Mouse (Mus musculus): ENCODE measurements around the gene Col23a1. TPM values are rescaled to one million over a fixed set of nuclear protein-coding genes. Genes with fewer than 3 reads are reported as not detected.

Col23a1 gene
- polyA plus RNA-seq, 1 experiment, result 10.3 TPM

DNA sequence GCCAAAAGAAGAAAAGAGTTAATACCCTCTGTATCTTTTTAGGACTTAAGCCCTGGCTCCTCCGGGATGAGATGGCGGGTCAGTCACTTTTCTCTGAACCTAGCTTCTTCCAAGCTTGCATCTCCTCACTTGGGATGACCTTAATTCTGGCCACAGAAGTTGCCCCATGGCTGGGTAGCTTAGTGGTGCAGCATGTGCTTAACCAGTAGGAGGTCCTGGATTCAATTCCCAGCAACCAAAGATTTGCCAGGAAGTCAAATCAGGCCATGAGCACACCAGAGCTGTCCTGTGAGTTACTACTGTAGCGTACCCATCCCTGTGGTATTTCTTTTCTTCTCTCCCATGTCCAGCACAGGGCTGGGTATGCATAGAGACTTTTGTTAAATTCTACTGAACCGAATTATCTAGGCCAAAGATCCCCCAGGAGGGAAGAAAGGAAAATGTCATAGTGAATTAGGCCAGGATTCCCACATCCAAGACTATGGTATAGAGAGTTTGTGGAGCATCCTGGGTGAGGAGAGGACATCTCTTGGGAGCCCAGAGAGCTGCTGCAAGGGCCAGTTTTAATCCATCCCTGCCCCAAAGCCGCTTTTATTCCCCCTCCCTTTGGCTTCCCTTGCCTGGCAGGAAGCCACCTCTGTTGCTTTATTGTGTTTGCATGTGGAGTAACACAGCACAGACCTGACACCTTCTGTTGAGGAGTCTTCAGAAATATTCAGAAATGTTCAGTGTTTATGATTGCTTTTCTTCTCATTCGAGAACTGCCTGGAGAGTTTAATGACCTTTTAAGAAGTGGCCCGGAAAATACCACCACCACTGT lies 26.5 kb downstream of the Col23a1 start:
- H3K4me2 ChIP-seq (ENCODE audit: low read depth), result no peak overlapping the region
- H3K36me3 ChIP-seq (ENCODE audit: control insufficient read depth, insufficient read depth), result no peaks in the 10 kb centered on the region
- H3K79me2 ChIP-seq (ENCODE audit: control insufficient read depth, insufficient read depth), result no peaks in the 10 kb centered on the region
- H3K4me3 ChIP-seq, result no peak overlapping the region
- TF ChIP-seq TCF3 (IDR thresholded peaks at IDR 0.05; ENCODE audit: insufficient read length, low read depth) (no peak), POLR2AphosphoS2 (IDR thresholded peaks at IDR 0.05; ENCODE audit: insufficient read length, low read depth) (no peak), MYOG (IDR thresholded peaks at IDR 0.05; ENCODE audit: control insufficient read depth in 1 of 3, insufficient read depth in 1 of 3, insufficient read length in 2 of 3, low read depth in 2 of 3) (no peak), REST (IDR thresholded peaks at IDR 0.05; ENCODE audit: insufficient read depth, insufficient read length) (no peak), E2F4 (IDR thresholded peaks at IDR 0.05; ENCODE audit: insufficient read depth) (no peak), USF1 (IDR thresholded peaks at IDR 0.05; ENCODE audit: low read depth) (no peak), CEBPB (IDR thresholded peaks at IDR 0.05; ENCODE audit: insufficient read depth, poor library complexity, severe bottlenecking) (no peak), SRF (IDR thresholded peaks at IDR 0.05; ENCODE audit: control insufficient read depth, insufficient read length, low read depth) (no peak), POLR2A (IDR thresholded peaks at IDR 0.05; ENCODE audit: insufficient read length, low read depth) (no peak), MAX (IDR thresholded peaks at IDR 0.05; ENCODE audit: low read depth) (no peak), TCF12 (IDR thresholded peaks at IDR 0.05; ENCODE audit: insufficient read depth, poor library complexity, severe bottlenecking) (no peak), MYOD1 (IDR thresholded peaks at IDR 0.05; ENCODE audit: control insufficient read depth in 1 of 3, insufficient read length in 2 of 3, low read depth in 2 of 3) (no peak)
- no peak overlapping the region for H3ac ChIP-seq (ENCODE audit: control insufficient read depth, insufficient read length)
- H3K27me3 ChIP-seq (ENCODE audit: control insufficient read depth, insufficient read depth, insufficient read length), result peaks cover 2% of the 10 kb centered on the region

DNA sequence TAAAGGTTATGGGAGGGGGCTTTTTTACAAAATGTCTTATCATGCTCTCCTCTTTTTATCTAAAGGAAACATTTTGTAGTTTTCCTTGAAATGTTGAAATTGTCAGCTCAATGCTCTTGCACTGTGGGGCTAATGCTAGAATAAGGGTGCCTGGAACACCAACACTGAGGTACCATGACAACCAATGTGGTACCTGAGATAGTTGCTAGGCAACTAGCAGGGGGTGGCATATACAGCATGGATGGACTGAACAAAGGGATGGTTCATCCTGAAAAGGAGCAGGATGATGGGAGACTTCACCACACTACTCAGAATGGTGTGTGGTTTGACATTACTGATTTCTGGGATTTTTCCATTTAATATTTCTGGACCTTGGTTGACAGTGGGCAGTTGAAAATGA lies 30.9 kb downstream of the Col23a1 start:
- TF ChIP-seq USF1 (IDR thresholded peaks at IDR 0.05; ENCODE audit: low read depth), result no peak
- TF ChIP-seq E2F4 (IDR thresholded peaks at IDR 0.05; ENCODE audit: insufficient read depth), result no peak
- no peak for TF ChIP-seq MYOG (IDR thresholded peaks at IDR 0.05; ENCODE audit: control insufficient read depth in 1 of 3, insufficient read depth in 1 of 3, insufficient read length in 2 of 3, low read depth in 2 of 3)
- no peak for TF ChIP-seq MYOD1 (IDR thresholded peaks at IDR 0.05; ENCODE audit: control insufficient read depth in 1 of 3, insufficient read length in 2 of 3, low read depth in 2 of 3)
- no peak for TF ChIP-seq TCF3 (IDR thresholded peaks at IDR 0.05; ENCODE audit: insufficient read length, low read depth)
- TF ChIP-seq POLR2A (IDR thresholded peaks at IDR 0.05; ENCODE audit: insufficient read length, low read depth), result no peak
- no peak for TF ChIP-seq MAX (IDR thresholded peaks at IDR 0.05; ENCODE audit: low read depth)
- TF ChIP-seq POLR2AphosphoS2 (IDR thresholded peaks at IDR 0.05; ENCODE audit: insufficient read length, low read depth), result no peak
- no peak for TF ChIP-seq SRF (IDR thresholded peaks at IDR 0.05; ENCODE audit: control insufficient read depth, insufficient read length, low read depth)
- Histone ChIP-seq H3K79me2 (ENCODE audit: control insufficient read depth, insufficient read depth) (no peaks in the 10 kb centered on the region), H3K36me3 (ENCODE audit: control insufficient read depth, insufficient read depth) (no peaks in the 10 kb centered on the region), H3K4me3 (no peak overlapping the region), H3K4me2 (ENCODE audit: low read depth) (no peak overlapping the region), H3ac (ENCODE audit: control insufficient read depth, insufficient read length) (no peak overlapping the region), H3K27me3 (ENCODE audit: control insufficient read depth, insufficient read depth, insufficient read length) (peaks cover 8% of the 10 kb centered on the region)

DNA sequence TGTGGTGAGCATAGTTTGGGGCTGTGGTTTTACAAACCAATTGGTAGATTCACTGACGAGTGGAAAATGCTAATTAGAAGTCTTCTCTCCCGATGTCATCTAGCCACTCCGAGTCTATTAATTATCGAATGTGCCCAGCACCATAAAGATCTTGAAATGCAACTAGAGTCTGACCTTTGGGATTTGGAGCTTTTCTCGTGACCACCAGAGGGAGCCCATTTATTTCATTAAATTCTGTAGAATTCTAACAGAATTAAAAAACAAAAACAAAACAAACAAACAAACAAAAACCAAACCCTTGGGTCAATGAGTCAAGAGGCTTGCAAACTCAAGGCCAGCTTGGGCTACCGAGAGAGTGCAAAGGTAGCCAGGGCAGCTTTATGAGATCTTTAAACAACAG lies 37.2 kb downstream of the Col23a1 start:
- Histone ChIP-seq H3K79me2 (ENCODE audit: control insufficient read depth, insufficient read depth) (no peaks in the 10 kb centered on the region), H3K4me2 (ENCODE audit: low read depth) (no peak overlapping the region), H3ac (ENCODE audit: control insufficient read depth, insufficient read length) (no peak overlapping the region), H3K4me3 (no peak overlapping the region), H3K36me3 (ENCODE audit: control insufficient read depth, insufficient read depth) (no peaks in the 10 kb centered on the region), H3K27me3 (ENCODE audit: control insufficient read depth, insufficient read depth, insufficient read length) (peaks cover 8% of the 10 kb centered on the region)
- no peak for TF ChIP-seq MYOG (IDR thresholded peaks at IDR 0.05; ENCODE audit: control insufficient read depth in 1 of 3, insufficient read depth in 1 of 3, insufficient read length in 2 of 3, low read depth in 2 of 3)
- no peak for TF ChIP-seq POLR2A (IDR thresholded peaks at IDR 0.05; ENCODE audit: insufficient read length, low read depth)
- no peak for TF ChIP-seq REST (IDR thresholded peaks at IDR 0.05; ENCODE audit: insufficient read depth, insufficient read length)
- TF ChIP-seq USF1 (IDR thresholded peaks at IDR 0.05; ENCODE audit: low read depth), result no peak
- no peak for TF ChIP-seq SRF (IDR thresholded peaks at IDR 0.05; ENCODE audit: control insufficient read depth, insufficient read length, low read depth)

DNA sequence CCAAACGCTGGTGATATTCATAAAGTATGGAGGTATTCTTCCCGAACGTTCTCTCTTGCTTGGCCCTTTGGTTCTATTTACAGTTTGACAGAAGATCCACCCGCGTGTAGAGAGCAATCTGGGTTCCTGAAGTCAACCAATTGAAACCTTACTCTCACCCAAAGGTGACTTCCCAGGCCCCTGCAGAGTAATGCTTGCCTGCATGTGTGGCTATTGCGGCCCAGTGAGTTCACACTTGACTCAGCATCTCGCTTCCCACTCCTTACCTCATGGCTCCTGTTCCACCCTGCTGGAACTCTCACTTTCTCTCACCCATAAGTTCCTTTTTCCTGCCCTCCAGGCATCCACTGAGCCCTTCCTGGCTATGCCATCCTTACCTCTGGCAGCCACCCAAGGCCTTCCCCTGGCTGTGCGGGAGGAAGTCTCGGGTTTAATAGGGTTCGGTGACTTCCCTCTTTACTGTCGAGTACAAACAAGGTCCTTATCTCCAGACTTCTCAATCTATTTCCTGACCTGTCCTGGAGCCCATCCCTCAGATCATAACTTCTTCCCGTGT lies 38.7 kb downstream of the Col23a1 start:
- Histone ChIP-seq H3K79me2 (ENCODE audit: control insufficient read depth, insufficient read depth) (no peaks in the 10 kb centered on the region), H3K27me3 (ENCODE audit: control insufficient read depth, insufficient read depth, insufficient read length) (peaks cover 3% of the 10 kb centered on the region), H3K36me3 (ENCODE audit: control insufficient read depth, insufficient read depth) (no peaks in the 10 kb centered on the region), H3K4me2 (ENCODE audit: low read depth) (no peak overlapping the region), H3K4me3 (no peak overlapping the region), H3ac (ENCODE audit: control insufficient read depth, insufficient read length) (no peak overlapping the region)
- TF ChIP-seq E2F4 (IDR thresholded peaks at IDR 0.05; ENCODE audit: insufficient read depth) (no peak), CEBPB (IDR thresholded peaks at IDR 0.05; ENCODE audit: insufficient read depth, poor library complexity, severe bottlenecking) (no peak), MYOG (IDR thresholded peaks at IDR 0.05; ENCODE audit: control insufficient read depth in 1 of 3, insufficient read depth in 1 of 3, insufficient read length in 2 of 3, low read depth in 2 of 3) (no peak), TCF12 (IDR thresholded peaks at IDR 0.05; ENCODE audit: insufficient read depth, poor library complexity, severe bottlenecking) (no peak)

All from myocyte (in vitro differentiated cells).